Mouse (Mus musculus) thymus, adult 2 months (tissue): ENCODE results near the gene Irf2bpl. TPM values are rescaled to one million over a fixed set of nuclear protein-coding genes. Genes with fewer than 3 reads are reported as not detected.

Experiments used
- DNase-seq: peaks from one replicate; pipeline ENCODE4 v3.0.0; 2021
- H3K27ac ChIP-seq: fragments of 200-500 bp; 2 replicates; pipeline ENCODE4 v1.5.1; 2012; ENCODE audit warnings: low read length, control low read depth; ENCODE audit not compliant: control insufficient read depth, insufficient read depth
- H3K27me3 ChIP-seq: fragments of 200-500 bp; 2 replicates; pipeline ENCODE4 v1.6.1; 2012; ENCODE audit warnings: mild to moderate bottlenecking, low read length, moderate library complexity, mixed read lengths; ENCODE audit not compliant: control insufficient read depth, insufficient read depth
- H3K36me3 ChIP-seq: fragments of 200-500 bp; 2 replicates; pipeline ENCODE4 v1.6.1; 2012; ENCODE audit warnings: mild to moderate bottlenecking, low read length, moderate library complexity; ENCODE audit not compliant: control insufficient read depth, insufficient read depth
- H3K4me1 ChIP-seq: fragments of 200-500 bp; replicated peaks from 2 replicates; pipeline ENCODE4 v1.6.1; 2012; ENCODE audit warnings: low read length; ENCODE audit not compliant: control insufficient read depth, insufficient read depth
- H3K4me3 ChIP-seq: fragments of 200-500 bp; 2 replicates; pipeline ENCODE4 v1.5.1; 2012; ENCODE audit warnings: mild to moderate bottlenecking, low read length, control low read depth, moderate library complexity; ENCODE audit not compliant: control insufficient read depth, insufficient read depth
- CTCF ChIP-seq: fragments of 200-500 bp; IDR thresholded peaks from 2 replicates; pipeline ENCODE4 v1.5.1; 2012; ENCODE audit warnings: mild to moderate bottlenecking, control low read depth, low read length, moderate library complexity, borderline replicate concordance; ENCODE audit not compliant: control insufficient read depth, poor library complexity, insufficient read depth; ENCODE audit errors: extremely low read depth
- POLR2A ChIP-seq: fragments of 200-500 bp; IDR thresholded peaks from 2 replicates; pipeline ENCODE4 v1.6.1; 2012; ENCODE audit warnings: mild to moderate bottlenecking, low read length, control low read depth, moderate library complexity; ENCODE audit not compliant: control insufficient read depth, poor library complexity, insufficient read depth; ENCODE audit errors: extremely low read depth
- WGBS: fragments of 180-500 bp; shearing (Covaris S2); methylation state at CpG from one replicate; pipeline ENCODE4 v1.1.7; 2018; 5-methylcytosine and 5-hydroxymethylcytosine counted together
- polyA plus RNA-seq: library from polyadenylated mRNA; depleted of rRNA; stranded (reverse); fragments of >200 nt; gene quantifications from 2 replicates; pipeline ENCODE4 v1.2.3, GENCODE M21; 2012; rRNA removed

The Irf2bpl gene
- polyA plus RNA-seq, 1 experiment = 38.6 TPM

- WGBS = 9% methylated on average over 23 of the region's 23 CpGs
- TF ChIP-seq POLR2A (0 out of 2 replicates have a peak, but pooled peaks have one; percentile 37), CTCF (peak; percentile 29; the same call in 1 of the 2 replicates)
- peak; percentile 70 for DNase-seq
- Histone ChIP-seq H3K27ac (peak overlapping the region; percentile 77), H3K36me3 (no peaks in the 10 kb centered on the region), H3K4me1 (peaks cover 61% of the 10 kb centered on the region), H3K4me3 (peak overlapping the region; percentile 51), H3K27me3 (no peaks in the 10 kb centered on the region)
These were observed 48.1 kb downstream of the Irf2bpl start for GRCm38 (mm10) chr12:86836431-86837047.

GRCm38 (mm10) chr12:86835899-86836298, 48.7 kb downstream of the Irf2bpl start:
- H3K4me1 ChIP-seq = peaks cover 65% of the 10 kb centered on the region
- 11% methylated on average over 3 of the region's 3 CpGs for WGBS

GRCm38 (mm10) chr12:86834416-86834772, 50.2 kb downstream of the Irf2bpl start:
- no peaks in the 10 kb centered on the region for H3K27me3 ChIP-seq
- peaks cover 71% of the 10 kb centered on the region for H3K4me1 ChIP-seq
- TF ChIP-seq POLR2A = no peak
- no peak overlapping the region for H3K4me3 ChIP-seq
- peak overlapping the region; percentile 90 for H3K27ac ChIP-seq
- 4% methylated on average over 3 of the region's 3 CpGs for WGBS
- peak; percentile 59 for DNase-seq
- no peaks in the 10 kb centered on the region for H3K36me3 ChIP-seq

More at GRCm38 (mm10) chr12:86835899-86836298, 48.7 kb downstream of the Irf2bpl start:
- H3K36me3 ChIP-seq = no peaks in the 10 kb centered on the region
- TF ChIP-seq CTCF (no peak), POLR2A (no peak)
- no peak for DNase-seq
- H3K4me3 ChIP-seq = no peak overlapping the region
- no peaks in the 10 kb centered on the region for H3K27me3 ChIP-seq
- H3K27ac ChIP-seq = no peak overlapping the region; the same call in 1 of the 2 replicates

GRCm38 (mm10) chr12:86833711-86834415, 50.7 kb downstream of the Irf2bpl start:
- peak; percentile 56 for DNase-seq
- Histone ChIP-seq H3K4me1 (peaks cover 72% of the 10 kb centered on the region), H3K4me3 (no peak overlapping the region), H3K27ac (peak overlapping the region; percentile 90), H3K36me3 (no peaks in the 10 kb centered on the region), H3K27me3 (no peaks in the 10 kb centered on the region)
- 12% methylated on average over 6 of the region's 6 CpGs for WGBS
- no peak for TF ChIP-seq POLR2A
- no peak for TF ChIP-seq CTCF

GRCm38 (mm10) chr12:86832551-86833182, 51.9 kb downstream of the Irf2bpl start:
- H3K4me1 ChIP-seq = peaks cover 68% of the 10 kb centered on the region
- no peak overlapping the region for H3K4me3 ChIP-seq
- H3K36me3 ChIP-seq = no peaks in the 10 kb centered on the region
- peak overlapping the region; percentile 90; the same call in 1 of the 2 replicates for H3K27ac ChIP-seq
- DNase-seq = no peak
- WGBS = 31% methylated on average over 11 of the region's 11 CpGs
- TF ChIP-seq CTCF (no peak), POLR2A (no peak)
- H3K27me3 ChIP-seq = no peaks in the 10 kb centered on the region

DNA sequence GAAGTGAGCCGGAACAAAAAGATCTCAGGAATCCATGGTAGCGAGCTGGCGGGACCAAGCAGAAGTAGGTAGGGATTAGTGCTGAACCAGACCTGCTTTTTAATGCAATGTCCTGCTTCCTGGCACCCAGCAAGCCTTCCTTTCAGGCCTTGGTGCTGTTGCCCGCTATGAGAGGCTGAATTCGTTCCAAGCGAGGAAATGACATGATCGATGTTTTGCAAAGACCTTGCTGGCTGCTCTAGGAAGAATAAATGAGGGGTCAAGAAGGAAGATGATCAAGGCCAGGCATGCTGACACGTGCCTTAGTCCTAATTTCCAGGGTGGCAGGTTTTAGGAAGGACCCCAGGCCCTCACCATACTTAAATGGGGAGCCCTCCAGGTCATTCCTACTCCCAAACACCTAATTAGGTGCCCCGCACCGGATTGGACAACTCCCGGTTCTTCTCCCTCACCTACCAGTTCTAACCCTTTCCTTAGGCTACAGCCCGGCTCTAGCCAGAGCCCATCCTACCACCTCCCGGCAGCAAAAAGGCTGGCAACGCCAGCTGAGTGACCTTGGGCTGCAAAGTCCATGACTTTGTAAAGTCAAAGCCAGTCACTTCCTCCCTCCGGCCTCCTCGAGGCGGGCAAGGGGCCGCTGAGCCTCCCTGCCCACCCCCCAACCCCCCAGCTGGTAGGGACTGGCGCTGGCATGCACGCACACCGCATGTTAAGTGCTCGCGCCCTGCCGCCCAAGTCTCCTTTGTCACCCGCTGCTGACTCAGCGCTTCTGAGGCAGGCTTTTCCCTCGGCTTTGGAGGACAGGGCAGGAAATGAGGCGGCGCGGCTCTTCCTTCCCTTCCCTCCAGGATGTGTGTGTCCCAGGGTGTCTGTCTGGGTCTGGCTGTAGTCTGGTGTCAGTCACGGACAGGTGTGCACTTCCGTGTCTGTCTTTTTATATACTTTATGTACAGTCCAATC, 52.7 kb downstream of the Irf2bpl start:
- Histone ChIP-seq H3K4me1 (peaks cover 71% of the 10 kb centered on the region), H3K27ac (peak overlapping the region; percentile 90; the same call in 1 of the 2 replicates), H3K36me3 (no peaks in the 10 kb centered on the region), H3K27me3 (no peaks in the 10 kb centered on the region), H3K4me3 (no peak overlapping the region)
- WGBS = 29% methylated on average over 32 of the region's 32 CpGs
- TF ChIP-seq POLR2A (no peak), CTCF (no peak)
- DNase-seq = peak; percentile 75

Other genes with a start within 250 kb of the Irf2bpl start
- gene Vash1, start 206.1 kb downstream of the Irf2bpl start, polyA plus RNA-seq = 3.0 and 3.7 TPM in 2 replicates
- gene Angel1, start 158.3 kb downstream of the Irf2bpl start, polyA plus RNA-seq = 6.7 and 8.4 TPM in 2 replicates
- 0.08 TPM in 1 of 2 replicates, not detected in the other for gene Lrrc74a, start 150.4 kb downstream of the Irf2bpl start, polyA plus RNA-seq
- 43.8 and 56.5 TPM in 2 replicates for gene Cipc, start 62.2 kb upstream of the Irf2bpl start, polyA plus RNA-seq
- gene Zdhhc22, start 105.6 kb upstream of the Irf2bpl start, polyA plus RNA-seq = 0.86 and 1.6 TPM in 2 replicates
- gene Tmem63c, start 136.5 kb upstream of the Irf2bpl start, polyA plus RNA-seq = 0.43 and 0.58 TPM in 2 replicates
- gene Ngb, start 217.7 kb upstream of the Irf2bpl start, polyA plus RNA-seq = 0.17 and 0.55 TPM in 2 replicates